Mouse (Mus musculus): Measurements from ENCODE around the gene Bbs4.

- TF ChIP-seq CTCF (IDR thresholded peaks at IDR 0.05; ENCODE audit: low read depth, low read length) (no peak), POLR2A (IDR thresholded peaks at IDR 0.05; ENCODE audit: extremely low read depth, insufficient read depth, low read length) (no peak)
Measured at GRCm38 (mm10) chr9:59369220-59369619, 15.9 kb upstream of the Bbs4 start.
